Mouse (Mus musculus) megakaryocyte, embryonic 14.5 days (primary cell): ENCODE measurements around the gene Wdr27.

Experiments used
- FLI1 ChIP-seq: IDR thresholded peaks from 2 replicates; pipeline ENCODE4 v1.6.1; 2012; ENCODE audit warnings: low read length, inconsistent platforms, mixed read lengths
- GATA1 ChIP-seq: IDR thresholded peaks from 3 replicates; pipeline ENCODE4 v1.6.1; 2012; ENCODE audit warnings: mixed read lengths, low read length, inconsistent platforms, borderline replicate concordance

- TF ChIP-seq FLI1 (no peak), GATA1 (no peak)
Observed at GRCm38 (mm10) chr17:14898972-14899371, 44.0 kb downstream of the Wdr27 start.
